Mouse (Mus musculus): ENCODE measurements around the gene Sass6.
"Not testable (repeated sequence)": the region's sequence is repeated elsewhere in the genome, so short reads cannot be mapped to it uniquely, and the experiment has no call there.

Sass6 gene

GRCm38 (mm10) chr3:116664281-116664680 lies 69.5 kb downstream of the Sass6 start:
- not testable (repeated sequence) for DNase-seq (ENCODE audit: low spot score)
